Mouse (Mus musculus) small intestine, adult 2 months (tissue): ENCODE data around the gene Asb8.

Experiments
- CTCF ChIP-seq: fragments of 200-500 bp; IDR thresholded peaks from 2 replicates; pipeline ENCODE4 v1.5.1; 2012; ENCODE audit warnings: low read depth, mild to moderate bottlenecking, control low read depth, inconsistent platforms, low read length, moderate library complexity, mixed read lengths; ENCODE audit not compliant: insufficient replicate concordance, insufficient read length; ENCODE audit errors: extremely low read depth
- POLR2A ChIP-seq: fragments of 200-500 bp; IDR thresholded peaks from 2 replicates; pipeline ENCODE4 v1.6.1; 2012; ENCODE audit warnings: low read depth, mild to moderate bottlenecking, control low read depth, inconsistent platforms, low read length, moderate library complexity

DNA sequence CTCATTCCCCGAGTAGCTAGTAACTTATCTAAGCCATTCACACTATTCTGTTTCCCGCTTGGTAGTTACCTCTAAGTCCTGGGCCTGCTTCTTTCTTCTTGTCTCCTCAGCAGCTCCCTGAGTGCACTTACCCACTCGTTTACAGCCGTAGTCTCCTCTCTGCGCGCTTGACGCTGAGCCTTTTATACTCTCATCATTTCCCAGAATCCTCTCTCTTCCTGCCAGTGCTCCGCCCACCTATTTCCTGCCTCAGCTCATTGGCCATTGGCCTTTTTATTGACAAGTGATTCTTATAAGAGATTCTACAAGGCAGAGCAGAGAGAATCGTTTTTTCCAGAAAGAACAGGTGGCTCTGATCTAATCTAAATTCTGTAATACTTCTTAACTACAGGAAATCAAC is 66.9 kb downstream of the Asb8 start:
- TF ChIP-seq CTCF = no peak
- no peak for TF ChIP-seq POLR2A
